Mouse (Mus musculus): ENCODE data around the gene Adcyap1r1. TPM values are rescaled to one million over a fixed set of nuclear protein-coding genes. Genes with fewer than 3 reads are reported as not detected.

The Adcyap1r1 gene
- total RNA-seq, 1 experiment from 2014 or later = 29.5 TPM

- DNase-seq = no peak
Measured at GRCm38 (mm10) chr6:55501061-55501460, 49.3 kb downstream of the Adcyap1r1 start.

GRCm38 (mm10) chr6:55502309-55502708, 50.5 kb downstream of the Adcyap1r1 start:
- DNase-seq = no peak

GRCm38 (mm10) chr6:55504797-55505488, 53.2 kb downstream of the Adcyap1r1 start:
- DNase-seq = peak; percentile 69

- DNase-seq = no peak
Measured at GRCm38 (mm10) chr6:55506519-55506918, 54.7 kb downstream of the Adcyap1r1 start.

- DNase-seq = no peak
Measured at GRCm38 (mm10) chr6:55509130-55509870, 57.5 kb downstream of the Adcyap1r1 start.

GRCm38 (mm10) chr6:55511212-55512065, 59.7 kb downstream of the Adcyap1r1 start:
- DNase-seq = peak; percentile 86

- DNase-seq = no peak
Measured at GRCm38 (mm10) chr6:55512066-55512703, 60.4 kb downstream of the Adcyap1r1 start.

- DNase-seq = no peak
Measured at GRCm38 (mm10) chr6:55513477-55513876, 61.7 kb downstream of the Adcyap1r1 start.

- peak; percentile 83 for DNase-seq
Measured at GRCm38 (mm10) chr6:55519605-55520201, 67.9 kb downstream of the Adcyap1r1 start.

GRCm38 (mm10) chr6:55520237-55521095, 68.7 kb downstream of the Adcyap1r1 start:
- DNase-seq = peak; percentile 58

- no peak for DNase-seq
Measured at GRCm38 (mm10) chr6:55536469-55536868, 84.7 kb downstream of the Adcyap1r1 start.

- DNase-seq = no peak
Measured at GRCm38 (mm10) chr6:55539196-55539595, 87.4 kb downstream of the Adcyap1r1 start.

- DNase-seq = no peak
Measured at GRCm38 (mm10) chr6:55542359-55542758, 90.6 kb downstream of the Adcyap1r1 start.

GRCm38 (mm10) chr6:55543345-55543744, 91.6 kb downstream of the Adcyap1r1 start:
- no peak for DNase-seq

- DNase-seq = no peak
Measured at GRCm38 (mm10) chr6:55549211-55549610, 97.4 kb downstream of the Adcyap1r1 start.

- peak; percentile 15 for DNase-seq
Measured at GRCm38 (mm10) chr6:55550926-55551325, 99.1 kb downstream of the Adcyap1r1 start.
